Mouse (Mus musculus) midbrain, embryonic 11.5 days (tissue): ENCODE measurements around the gene Slc6a16. TPM values are rescaled to one million over a fixed set of nuclear protein-coding genes. Genes with fewer than 3 reads are reported as not detected.

Experiments
- ATAC-seq: fragments of 200-750 bp; cut with Nextera tagmentation; 2 replicates; pipeline ENCODE4 v1.8.0; 2017; ENCODE audit warnings: moderate TSS enrichment, moderate library complexity; ENCODE audit not compliant: low FRiP score
- DNase-seq: peaks from one replicate; pipeline ENCODE4 v3.0.0; 2015; ENCODE audit warnings: low spot score; ENCODE audit errors: missing footprints
- H3K27ac ChIP-seq: fragments of 300-500 bp; sonication (generic); 2 replicates; pipeline ENCODE4 v1.5.1; 2014; ENCODE audit warnings: low read depth, low read length
- H3K27me3 ChIP-seq: fragments of 300-500 bp; sonication (generic); 2 replicates; pipeline ENCODE4 v1.6.1; 2014; ENCODE audit warnings: mild to moderate bottlenecking, low read length, moderate library complexity, mixed read lengths; ENCODE audit not compliant: control insufficient read depth, insufficient read depth
- H3K36me3 ChIP-seq: fragments of 300-500 bp; sonication (generic); 2 replicates; pipeline ENCODE4 v1.6.1; 2014; ENCODE audit warnings: mild to moderate bottlenecking, low read length, moderate library complexity, mixed read lengths; ENCODE audit not compliant: control insufficient read depth, insufficient read depth
- H3K4me1 ChIP-seq: fragments of 300-500 bp; sonication (generic); 2 replicates; pipeline ENCODE4 v1.6.1; 2014; ENCODE audit warnings: low read length; ENCODE audit not compliant: control insufficient read depth, insufficient read depth
- H3K4me2 ChIP-seq: fragments of 300-500 bp; sonication (generic); 2 replicates; pipeline ENCODE4 v1.6.1; 2014; ENCODE audit warnings: mild to moderate bottlenecking, moderate library complexity
- H3K4me3 ChIP-seq: fragments of 300-500 bp; sonication (generic); 2 replicates; pipeline ENCODE4 v1.5.1; 2014; ENCODE audit warnings: low read depth, low read length
- H3K9ac ChIP-seq: fragments of 300-500 bp; sonication (generic); 2 replicates; pipeline ENCODE4 v1.6.1; 2014; ENCODE audit warnings: low read length
- H3K9me3 ChIP-seq: fragments of 300-500 bp; sonication (generic); 2 replicates; pipeline ENCODE4 v1.6.1; 2016; ENCODE audit warnings: low read length; ENCODE audit not compliant: control insufficient read depth
- WGBS: fragments of 180-500 bp; shearing (Covaris S2); extraction: QIAGEN DNeasy Blood & Tissue Kit; methylation state at CpG from one replicate; pipeline ENCODE4 v1.1.7; 2014; 5-methylcytosine and 5-hydroxymethylcytosine counted together
- polyA plus RNA-seq: library from polyadenylated mRNA; unstranded; fragments of >200 nt; fragmentation: Nextera tagmentation; extraction: Ambion mirVana; gene quantifications from 2 replicates; pipeline ENCODE4 v1.2.1, GENCODE M21; 2014

Slc6a16 gene
- polyA plus RNA-seq, 1 experiment from 2014 or later: not detected

- Histone ChIP-seq H3K27ac (no peak overlapping the region), H3K4me3 (no peak overlapping the region), H3K27me3 (no peaks in the 10 kb centered on the region), H3K4me2 (no peak overlapping the region), H3K9ac (no peak overlapping the region), H3K9me3 (no peaks in the 10 kb centered on the region), H3K36me3 (peaks cover 64% of the 10 kb centered on the region), H3K4me1 (peaks cover 18% of the 10 kb centered on the region)
- WGBS: 88% methylated on average over 7 of the region's 7 CpGs
- ATAC-seq (no peak), DNase-seq (no peak)
Measured at GRCm38 (mm10) chr7:45229459-45230203, 11.3 kb upstream of the Slc6a16 start.

GRCm38 (mm10) chr7:45231192-45231591 lies 9.7 kb upstream of the Slc6a16 start:
- no peak overlapping the region for H3K27ac ChIP-seq
- H3K36me3 ChIP-seq: peaks cover 49% of the 10 kb centered on the region
- ATAC-seq: no peak

GRCm38 (mm10) chr7:45231941-45232340 lies 8.9 kb upstream of the Slc6a16 start:
- Histone ChIP-seq H3K4me2 (no peak overlapping the region), H3K9me3 (no peaks in the 10 kb centered on the region), H3K27ac (no peak overlapping the region), H3K4me1 (peaks cover 29% of the 10 kb centered on the region), H3K9ac (no peak overlapping the region), H3K4me3 (no peak overlapping the region), H3K27me3 (peaks cover 3% of the 10 kb centered on the region), H3K36me3 (peaks cover 43% of the 10 kb centered on the region)
- WGBS: 93% methylated on average over 11 of the region's 11 CpGs
- DNase-seq: no peak
- ATAC-seq: no peak

More at GRCm38 (mm10) chr7:45231192-45231591, 9.7 kb upstream of the Slc6a16 start:
- no peak overlapping the region for H3K4me2 ChIP-seq
- peaks cover 3% of the 10 kb centered on the region; the same call in 1 of the 2 replicates for H3K27me3 ChIP-seq
- no peaks in the 10 kb centered on the region for H3K9me3 ChIP-seq
- no peak overlapping the region for H3K9ac ChIP-seq
- 91% methylated on average over 12 of the region's 12 CpGs for WGBS
- no peak overlapping the region for H3K4me3 ChIP-seq
- no peak for DNase-seq
- peaks cover 29% of the 10 kb centered on the region for H3K4me1 ChIP-seq

- Histone ChIP-seq H3K9me3 (no peaks in the 10 kb centered on the region), H3K27me3 (peaks cover 5% of the 10 kb centered on the region), H3K4me3 (no peak overlapping the region), H3K36me3 (peaks cover 40% of the 10 kb centered on the region), H3K4me2 (no peak overlapping the region), H3K27ac (no peak overlapping the region), H3K4me1 (peaks cover 29% of the 10 kb centered on the region), H3K9ac (no peak overlapping the region)
- ATAC-seq: no peak
- peak; percentile 89 for DNase-seq
- WGBS: 73% methylated on average over 13 of the region's 13 CpGs
Measured at GRCm38 (mm10) chr7:45232716-45233465, 8.0 kb upstream of the Slc6a16 start.

GRCm38 (mm10) chr7:45233580-45234332 lies 7.1 kb upstream of the Slc6a16 start:
- 29% methylated on average over 20 of the region's 20 CpGs for WGBS
- 0 out of 2 replicates have a peak overlapping the region, but pooled peaks have one; percentile 7 for H3K27ac ChIP-seq
- peak overlapping the region; percentile 51 for H3K9ac ChIP-seq
- peaks cover 33% of the 10 kb centered on the region for H3K36me3 ChIP-seq
- DNase-seq (peak; percentile 92), ATAC-seq (peak; percentile 26; the same call in 1 of the 2 replicates)
- H3K4me3 ChIP-seq: no peak overlapping the region
- H3K27me3 ChIP-seq: peaks cover 9% of the 10 kb centered on the region
- H3K4me2 ChIP-seq: peak overlapping the region; percentile 5
- peaks cover 29% of the 10 kb centered on the region for H3K4me1 ChIP-seq
- no peaks in the 10 kb centered on the region for H3K9me3 ChIP-seq

GRCm38 (mm10) chr7:45234333-45234841 lies 6.5 kb upstream of the Slc6a16 start:
- peak overlapping the region; percentile 51 for H3K9ac ChIP-seq
- H3K4me3 ChIP-seq: no peak overlapping the region
- H3K27ac ChIP-seq: peak overlapping the region; percentile 8; the same call in 1 of the 2 replicates
- peaks cover 14% of the 10 kb centered on the region for H3K27me3 ChIP-seq
- peak; percentile 23 for ATAC-seq
- H3K4me1 ChIP-seq: peaks cover 29% of the 10 kb centered on the region
- 7% methylated on average over 29 of the region's 29 CpGs for WGBS
- peaks cover 27% of the 10 kb centered on the region for H3K36me3 ChIP-seq
- peak; percentile 92 for DNase-seq
- peak overlapping the region; percentile 25 for H3K4me2 ChIP-seq
- no peaks in the 10 kb centered on the region for H3K9me3 ChIP-seq

GRCm38 (mm10) chr7:45234922-45235571 lies 5.8 kb upstream of the Slc6a16 start:
- H3K9ac ChIP-seq: peak overlapping the region; percentile 34
- no peaks in the 10 kb centered on the region for H3K9me3 ChIP-seq
- ATAC-seq: peak; percentile 78
- peak overlapping the region; percentile 40; the same call in 1 of the 2 replicates for H3K27ac ChIP-seq
- peak overlapping the region; percentile 25 for H3K4me2 ChIP-seq
- WGBS: 4% methylated on average over 21 of the region's 21 CpGs
- H3K27me3 ChIP-seq: peaks cover 14% of the 10 kb centered on the region
- peak; percentile 96 for DNase-seq
- peaks cover 22% of the 10 kb centered on the region for H3K36me3 ChIP-seq
- H3K4me1 ChIP-seq: peaks cover 29% of the 10 kb centered on the region
- H3K4me3 ChIP-seq: peak overlapping the region; percentile 4; the same call in 1 of the 2 replicates

- peak; percentile 40 for ATAC-seq
- peak overlapping the region; percentile 34 for H3K9ac ChIP-seq
Measured at GRCm38 (mm10) chr7:45235656-45236180, 5.2 kb upstream of the Slc6a16 start.

More at GRCm38 (mm10) chr7:45235656-45236180, 5.2 kb upstream of the Slc6a16 start:
- peak overlapping the region; percentile 40 for H3K27ac ChIP-seq
- peaks cover 32% of the 10 kb centered on the region for H3K4me1 ChIP-seq
- peak; percentile 93 for DNase-seq
- 27% methylated on average over 17 of the region's 17 CpGs for WGBS
- H3K4me3 ChIP-seq: peak overlapping the region; percentile 4; the same call in 1 of the 2 replicates
- H3K9me3 ChIP-seq: no peaks in the 10 kb centered on the region
- peak overlapping the region; percentile 25; the same call in 1 of the 2 replicates for H3K4me2 ChIP-seq
- peaks cover 16% of the 10 kb centered on the region for H3K27me3 ChIP-seq
- H3K36me3 ChIP-seq: peaks cover 22% of the 10 kb centered on the region
